Mouse (Mus musculus) small intestine, adult 2 months (tissue): ENCODE data around the gene Scml4. TPM values are rescaled to one million over a fixed set of nuclear protein-coding genes. Genes with fewer than 3 reads are reported as not detected.

Experiments used
- H3K27ac ChIP-seq: fragments of 200-500 bp; 2 replicates; pipeline ENCODE4 v1.5.1; 2012; ENCODE audit warnings: low read depth, low read length, control low read depth, inconsistent platforms; ENCODE audit not compliant: insufficient read depth
- H3K27me3 ChIP-seq: fragments of 200-500 bp; 2 replicates; pipeline ENCODE4 v1.6.1; 2012; ENCODE audit warnings: mild to moderate bottlenecking, moderate library complexity, low read length, inconsistent platforms; ENCODE audit not compliant: control insufficient read depth, insufficient read depth
- H3K36me3 ChIP-seq: fragments of 200-500 bp; 2 replicates; pipeline ENCODE4 v1.6.1; 2012; ENCODE audit warnings: mild to moderate bottlenecking, low read length, control low read depth, inconsistent platforms; ENCODE audit not compliant: control insufficient read depth, insufficient read depth
- H3K4me1 ChIP-seq: fragments of 200-500 bp; 2 replicates; pipeline ENCODE4 v1.6.1; 2012; ENCODE audit warnings: low read length, inconsistent platforms, mixed read lengths; ENCODE audit not compliant: control insufficient read depth, insufficient read depth, insufficient read length
- H3K4me3 ChIP-seq: fragments of 200-500 bp; 2 replicates; pipeline ENCODE4 v1.5.1; 2012; ENCODE audit warnings: low read depth, mild to moderate bottlenecking, control low read depth, inconsistent platforms, low read length, moderate library complexity
- CTCF ChIP-seq: fragments of 200-500 bp; IDR thresholded peaks from 2 replicates; pipeline ENCODE4 v1.5.1; 2012; ENCODE audit warnings: low read depth, mild to moderate bottlenecking, control low read depth, inconsistent platforms, low read length, moderate library complexity, mixed read lengths; ENCODE audit not compliant: insufficient replicate concordance, insufficient read length; ENCODE audit errors: extremely low read depth
- POLR2A ChIP-seq: fragments of 200-500 bp; IDR thresholded peaks from 2 replicates; pipeline ENCODE4 v1.6.1; 2012; ENCODE audit warnings: low read depth, mild to moderate bottlenecking, control low read depth, inconsistent platforms, low read length, moderate library complexity
- WGBS: fragments of 180-500 bp; shearing (Covaris S2); methylation state at CpG from one replicate; pipeline ENCODE4 v1.1.7; 2018; 5-methylcytosine and 5-hydroxymethylcytosine counted together
- polyA plus RNA-seq: library from polyadenylated mRNA; depleted of rRNA; stranded (reverse); fragments of >200 nt; gene quantifications from 2 replicates; pipeline ENCODE4 v1.2.3, GENCODE M21; 2012

Gene Scml4
- polyA plus RNA-seq, 1 experiment: 12.1 TPM

GRCm38 (mm10) chr10:42957881-42958651 lies 97.9 kb downstream of the Scml4 start:
- H3K4me3 ChIP-seq: no peak overlapping the region
- TF ChIP-seq CTCF: peak; percentile 80; the same call in 1 of the 2 replicates
- no peak for TF ChIP-seq POLR2A
- 50% methylated on average over 21 of the region's 21 CpGs for WGBS

GRCm38 (mm10) chr10:42958686-42959085 lies 98.5 kb downstream of the Scml4 start:
- no peak overlapping the region for H3K27ac ChIP-seq
- H3K36me3 ChIP-seq: peaks cover 20% of the 10 kb centered on the region
- TF ChIP-seq CTCF (no peak), POLR2A (no peak)
- no peaks in the 10 kb centered on the region for H3K27me3 ChIP-seq
- H3K4me1 ChIP-seq: peaks cover 8% of the 10 kb centered on the region
- WGBS: 67% methylated on average over 4 of the region's 4 CpGs
- no peak overlapping the region for H3K4me3 ChIP-seq

More at GRCm38 (mm10) chr10:42957881-42958651, 97.9 kb downstream of the Scml4 start:
- Histone ChIP-seq H3K4me1 (peaks cover 8% of the 10 kb centered on the region), H3K27me3 (no peaks in the 10 kb centered on the region), H3K27ac (no peak overlapping the region), H3K36me3 (peaks cover 22% of the 10 kb centered on the region)

- no peaks in the 10 kb centered on the region; the same call in 1 of the 2 replicates for H3K4me1 ChIP-seq
- 66% methylated on average over 6 of the region's 6 CpGs for WGBS
- peaks cover 20% of the 10 kb centered on the region for H3K36me3 ChIP-seq
- no peak overlapping the region for H3K27ac ChIP-seq
- no peak for TF ChIP-seq CTCF
- TF ChIP-seq POLR2A: no peak
- no peak overlapping the region for H3K4me3 ChIP-seq
- H3K27me3 ChIP-seq: no peaks in the 10 kb centered on the region
Measured at GRCm38 (mm10) chr10:42961771-42962170, 101.6 kb downstream of the Scml4 start.

GRCm38 (mm10) chr10:42962181-42962601 lies 102.0 kb downstream of the Scml4 start:
- H3K27ac ChIP-seq: peak overlapping the region; percentile 64

GRCm38 (mm10) chr10:42962655-42963054 lies 102.5 kb downstream of the Scml4 start:
- 73% methylated on average over 13 of the region's 13 CpGs for WGBS
- peak overlapping the region; percentile 64 for H3K27ac ChIP-seq

More at GRCm38 (mm10) chr10:42962181-42962601, 102.0 kb downstream of the Scml4 start:
- H3K4me3 ChIP-seq: peak overlapping the region; percentile 30
- TF ChIP-seq POLR2A (no peak), CTCF (no peak)
- no peaks in the 10 kb centered on the region for H3K27me3 ChIP-seq
- H3K4me1 ChIP-seq: no peaks in the 10 kb centered on the region; the same call in 1 of the 2 replicates
- H3K36me3 ChIP-seq: peaks cover 20% of the 10 kb centered on the region
- 64% methylated on average over 6 of the region's 6 CpGs for WGBS

GRCm38 (mm10) chr10:42963061-42963460 lies 102.9 kb downstream of the Scml4 start:
- Histone ChIP-seq H3K36me3 (peaks cover 13% of the 10 kb centered on the region), H3K27me3 (no peaks in the 10 kb centered on the region), H3K27ac (peak overlapping the region; percentile 64; the same call in 1 of the 2 replicates), H3K4me1 (no peaks in the 10 kb centered on the region; the same call in 1 of the 2 replicates), H3K4me3 (no peak overlapping the region)
- 87% methylated on average over 2 of the region's 2 CpGs for WGBS
- no peak for TF ChIP-seq CTCF
- no peak for TF ChIP-seq POLR2A

More at GRCm38 (mm10) chr10:42962655-42963054, 102.5 kb downstream of the Scml4 start:
- no peaks in the 10 kb centered on the region for H3K27me3 ChIP-seq
- H3K4me1 ChIP-seq: no peaks in the 10 kb centered on the region; the same call in 1 of the 2 replicates
- peaks cover 16% of the 10 kb centered on the region for H3K36me3 ChIP-seq
- TF ChIP-seq POLR2A: no peak
- no peak for TF ChIP-seq CTCF
- peak overlapping the region; percentile 30 for H3K4me3 ChIP-seq

GRCm38 (mm10) chr10:42968332-42968731 lies 108.2 kb downstream of the Scml4 start:
- H3K4me1 ChIP-seq: no peaks in the 10 kb centered on the region
- H3K36me3 ChIP-seq: no peaks in the 10 kb centered on the region
- WGBS: 61% methylated on average over 2 of the region's 2 CpGs
- H3K4me3 ChIP-seq: no peak overlapping the region
- H3K27me3 ChIP-seq: no peaks in the 10 kb centered on the region
- no peak overlapping the region for H3K27ac ChIP-seq
- TF ChIP-seq POLR2A: no peak
- TF ChIP-seq CTCF: no peak
